Comparison of ENCODE assay signal across 18 mouse cellular contexts in the genomic region with DNA sequence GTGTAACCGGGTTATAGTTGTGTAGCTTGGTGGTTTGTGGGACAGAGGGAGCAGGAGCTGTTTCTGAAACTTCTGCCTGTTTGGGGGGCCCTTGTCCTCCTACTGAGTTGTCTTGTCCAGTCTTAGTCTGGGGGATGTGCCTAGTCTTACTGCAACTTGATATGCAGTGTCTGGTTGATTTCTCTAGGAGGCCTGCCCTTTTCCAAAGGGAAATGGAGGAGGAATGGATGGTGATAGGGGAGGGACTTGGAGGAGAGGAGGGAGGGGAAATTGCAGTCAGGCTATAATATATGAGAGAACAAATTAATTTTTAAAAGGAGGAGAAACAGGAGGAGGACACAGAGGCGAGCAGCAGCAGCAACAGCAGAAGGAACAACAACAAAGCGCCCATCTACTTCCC. TPM values are rescaled to one million over a fixed set of nuclear protein-coding genes. Genes with fewer than 3 reads are reported as not detected.
DNase-seq lines count a peak whose midpoint lies in the region; ATAC-seq and TF ChIP-seq lines count a peak whose summit lies in the region.
"Had no signal": no experiment of that assay in that cellular context is flagged by ENCODE, and none has a peak within 500 bp of the region (broad histone marks: within the 10 kb centered on the region; RNA-seq: fewer than 3 reads in every experiment).

No protein-coding gene starts in this region.

- WGBS in kidney, embryonic 15.5 days: 52% methylated on average over 3 of the region's 3 CpGs
- WGBS in kidney, postnatal 0 days: 52% methylated on average over 3 of the region's 3 CpGs

- H3K4me1 ChIP-seq in kidney, embryonic 15.5 days: peaks cover 37% of the 10 kb centered on the region
- H3K4me1 ChIP-seq in kidney, postnatal 0 days (replicated peaks; ENCODE audit: insufficient read depth, low read length): no peaks in the 10 kb centered on the region; the same call in 1 of the 2 replicates

- no peaks in the 10 kb centered on the region for H3K36me3 ChIP-seq in kidney, embryonic 15.5 days
- H3K36me3 ChIP-seq in kidney, postnatal 0 days (ENCODE audit: insufficient read depth, low read length): no peaks in the 10 kb centered on the region
- H3K36me3 ChIP-seq in myocyte (ENCODE audit: control insufficient read depth, insufficient read depth): no peaks in the 10 kb centered on the region
- H3K36me3 ChIP-seq: embryonic facial prominence, embryonic 12.5 days; forebrain, embryonic 15.5 days had no signal

- H3K27me3 ChIP-seq in kidney, embryonic 15.5 days: peaks cover 24% of the 10 kb centered on the region
- no peaks in the 10 kb centered on the region for H3K27me3 ChIP-seq in kidney, postnatal 0 days (ENCODE audit: insufficient read depth, low read length)
- no peaks in the 10 kb centered on the region for H3K27me3 ChIP-seq in myocyte (ENCODE audit: control insufficient read depth, insufficient read depth, insufficient read length)
- H3K27me3 ChIP-seq: embryonic facial prominence, embryonic 12.5 days; forebrain, embryonic 15.5 days had no signal

- H3K4me2 ChIP-seq in kidney, embryonic 15.5 days: no peak overlapping the region
- H3K4me2 ChIP-seq in kidney, postnatal 0 days (ENCODE audit: low read length): no peak overlapping the region
- H3K4me2 ChIP-seq in myocyte (ENCODE audit: low read depth): peak overlapping the region; percentile 18
- H3K4me2 ChIP-seq: embryonic facial prominence, embryonic 12.5 days; forebrain, embryonic 13.5 days; forebrain, embryonic 15.5 days had no signal

- ATAC-seq in kidney, embryonic 15.5 days (replicated peaks; ENCODE audit: low FRiP score): peak; percentile 66
- peak; percentile 62; the same call in 1 of the 2 replicates for ATAC-seq in kidney, postnatal 0 days (replicated peaks; ENCODE audit: low FRiP score, low read depth)
- ATAC-seq: forebrain, embryonic 13.5 days; forebrain, embryonic 15.5 days had no signal

- TF ChIP-seq POLR2A in myocyte (IDR thresholded peaks at IDR 0.05; ENCODE audit: insufficient read length, low read depth): no peak

- no peaks in the 10 kb centered on the region for H3K9me3 ChIP-seq in kidney, embryonic 15.5 days (replicated peaks)
- H3K9me3 ChIP-seq in kidney, postnatal 0 days (replicated peaks; ENCODE audit: low read length): no peaks in the 10 kb centered on the region
- H3K9me3 ChIP-seq: embryonic facial prominence, embryonic 10.5 days; embryonic facial prominence, embryonic 12.5 days; forebrain, embryonic 13.5 days; forebrain, embryonic 15.5 days had no signal

- no peak overlapping the region for H3ac ChIP-seq in myocyte (ENCODE audit: control insufficient read depth, insufficient read length)

- peak overlapping the region; percentile 82 for H3K27ac ChIP-seq in kidney, embryonic 15.5 days
- no peak overlapping the region for H3K27ac ChIP-seq in kidney, postnatal 0 days
- H3K27ac ChIP-seq: embryonic facial prominence, embryonic 10.5 days; embryonic facial prominence, embryonic 12.5 days; forebrain, embryonic 13.5 days; forebrain, embryonic 15.5 days had no signal

- H3K79me2 ChIP-seq in myocyte (ENCODE audit: control insufficient read depth, insufficient read depth): peaks cover 35% of the 10 kb centered on the region

- no peak for TF ChIP-seq CTCF in kidney, postnatal 0 days (IDR thresholded peaks at IDR 0.05; ENCODE audit: low read depth)

- no peak overlapping the region for H3K4me3 ChIP-seq in kidney, embryonic 15.5 days (replicated peaks)
- H3K4me3 ChIP-seq in kidney, postnatal 0 days (replicated peaks; ENCODE audit: low read depth, low read length): no peak overlapping the region
- no peak overlapping the region for H3K4me3 ChIP-seq in myocyte
- H3K4me3 ChIP-seq: embryonic facial prominence, embryonic 10.5 days; embryonic facial prominence, embryonic 12.5 days; forebrain, embryonic 13.5 days; forebrain, embryonic 15.5 days had no signal

- no peak overlapping the region for H3K9ac ChIP-seq in kidney, embryonic 15.5 days
- H3K9ac ChIP-seq in kidney, postnatal 0 days (ENCODE audit: low read depth, low read length): no peak overlapping the region
- H3K9ac ChIP-seq: embryonic facial prominence, embryonic 12.5 days; forebrain, embryonic 13.5 days; forebrain, embryonic 15.5 days had no signal

- DNase-seq in kidney, postnatal 14 days: no peak
- peak; percentile 90 for DNase-seq in kidney, postnatal 0 days (ENCODE audit: low spot score)
- no peak for DNase-seq in kidney, adult 9 months
- no peak for DNase-seq in layer of hippocampus, postnatal 10 days (ENCODE audit: low spot score in 2 of 2)
- DNase-seq: adrenal gland, adult 2 months; adrenal gland, postnatal 10 days; adrenal gland, postnatal 25 days; cerebellum, adult 11-12 months; cerebellum, adult 2 months; cerebellum, postnatal 10 days; cerebellum, postnatal 25 days had no signal

TF ChIP-seq in myocyte, 11 proteins besides CTCF, POLR2A, EP300 and RAD21:
- no peak for TF ChIP-seq REST (IDR thresholded peaks at IDR 0.05; ENCODE audit: insufficient read depth, insufficient read length)
- no peak for TF ChIP-seq E2F4 (IDR thresholded peaks at IDR 0.05; ENCODE audit: insufficient read depth)
- TF ChIP-seq POLR2AphosphoS2 (IDR thresholded peaks at IDR 0.05; ENCODE audit: insufficient read length, low read depth): no peak
- TF ChIP-seq MYOD1 (IDR thresholded peaks at IDR 0.05; ENCODE audit: control insufficient read depth in 1 of 3, insufficient read length in 2 of 3, low read depth in 2 of 3): no peak
- TF ChIP-seq SRF (IDR thresholded peaks at IDR 0.05; ENCODE audit: control insufficient read depth, insufficient read length, low read depth): no peak
- no peak for TF ChIP-seq CEBPB (IDR thresholded peaks at IDR 0.05; ENCODE audit: insufficient read depth, poor library complexity, severe bottlenecking)
- TF ChIP-seq TCF12 (IDR thresholded peaks at IDR 0.05; ENCODE audit: insufficient read depth, poor library complexity, severe bottlenecking): no peak
- no peak for TF ChIP-seq MYOG (IDR thresholded peaks at IDR 0.05; ENCODE audit: control insufficient read depth in 1 of 3, insufficient read depth in 1 of 3, insufficient read length in 2 of 3, low read depth in 2 of 3)
- TF ChIP-seq TCF3 (IDR thresholded peaks at IDR 0.05; ENCODE audit: insufficient read length, low read depth): no peak
- no peak for TF ChIP-seq USF1 (IDR thresholded peaks at IDR 0.05; ENCODE audit: low read depth)
- no peak for TF ChIP-seq MAX (IDR thresholded peaks at IDR 0.05; ENCODE audit: low read depth)

RNA-seq across cellular contexts. Expression of a gene that starts 4.9 kb away (rescaled TPM):
- polyA plus RNA-seq in kidney, embryonic 15.5 days (2015; fragmentation: Nextera tagmentation; extraction: Ambion mirVana): 6.5 and 6.6 TPM in 2 replicates
- 4.4 and 4.5 TPM in 2 replicates for polyA plus RNA-seq in kidney, postnatal 0 days (2015; fragmentation: Nextera tagmentation; extraction: Ambion mirVana)
- polyA plus RNA-seq in myocyte (2012; fragmentation: generic; extraction: Trizol): 7.3 TPM
- total RNA-seq in layer of hippocampus, postnatal 10 days (2021): 10 to 100 TPM; 50.0 to 52.6 TPM
- total RNA-seq: MEL had no signal
